Comparison of ENCODE assay signal across 16 mouse cellular contexts in the genomic region with DNA sequence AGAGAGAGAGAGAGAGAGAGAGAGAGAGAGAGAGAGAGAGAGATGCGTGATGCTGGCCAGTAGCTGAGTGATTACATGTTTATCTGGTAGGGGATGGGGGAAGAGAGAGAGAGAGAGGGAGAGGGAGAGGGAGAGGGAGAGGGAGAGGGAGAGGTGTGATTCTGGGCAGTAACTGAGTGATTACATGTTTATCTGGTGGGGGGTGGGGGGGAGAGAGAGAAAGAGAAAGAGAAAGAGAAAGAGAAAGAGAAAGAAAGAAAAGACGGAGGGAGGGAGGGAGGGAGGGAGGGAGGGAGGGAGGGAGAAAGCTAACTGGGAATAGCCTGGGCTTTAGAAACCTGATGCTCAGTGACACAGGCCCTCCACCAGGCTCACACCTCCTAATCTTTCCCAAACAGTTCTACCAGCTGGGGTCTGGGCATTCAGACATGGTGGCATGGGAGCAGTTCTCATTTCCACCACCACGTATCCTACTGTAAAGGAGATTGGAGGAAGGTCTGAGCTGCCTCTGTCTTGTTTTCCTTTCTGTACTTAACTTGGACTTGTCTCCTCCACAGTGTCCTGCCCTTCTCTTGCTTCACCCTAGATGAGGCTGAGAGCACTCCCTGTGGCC.
DNase-seq lines count a peak whose midpoint lies in the region; ATAC-seq and TF ChIP-seq lines count a peak whose summit lies in the region.
"Had no signal": no experiment of that assay in that cellular context is flagged by ENCODE, and none has a peak within 500 bp of the region (broad histone marks: within the 10 kb centered on the region; RNA-seq: fewer than 3 reads in every experiment).

No protein-coding gene starts in this region.

- H3K4me1 ChIP-seq in limb, embryonic 11.5 days (ENCODE audit: control insufficient read depth, insufficient read depth, low read length) = no peaks in the 10 kb centered on the region
- no peaks in the 10 kb centered on the region for H3K4me1 ChIP-seq in limb, embryonic 10.5 days
- H3K4me1 ChIP-seq in heart, postnatal 0 days (ENCODE audit: control insufficient read depth, insufficient read depth) = no peaks in the 10 kb centered on the region
- H3K4me1 ChIP-seq: limb, embryonic 13.5 days had no signal

- H3K27ac ChIP-seq in limb, embryonic 11.5 days (replicated peaks; ENCODE audit: low read depth, low read length) = no peak overlapping the region
- no peak overlapping the region for H3K27ac ChIP-seq in limb, embryonic 10.5 days
- H3K27ac ChIP-seq in heart, postnatal 0 days (ENCODE audit: low read depth) = no peak overlapping the region
- H3K27ac ChIP-seq: hindbrain, embryonic 14.5 days; limb, embryonic 13.5 days had no signal

- TF ChIP-seq CTCF in heart, postnatal 0 days (IDR thresholded peaks at IDR 0.05; ENCODE audit: low read depth) = no peak

- H3K27me3 ChIP-seq in limb, embryonic 11.5 days (ENCODE audit: control insufficient read depth, insufficient read depth, low read length) = no peaks in the 10 kb centered on the region
- H3K27me3 ChIP-seq in limb, embryonic 10.5 days (ENCODE audit: low read depth, poor library complexity, severe bottlenecking) = no peaks in the 10 kb centered on the region
- no peaks in the 10 kb centered on the region for H3K27me3 ChIP-seq in heart, postnatal 0 days (ENCODE audit: control insufficient read depth, insufficient read depth, low read length)
- H3K27me3 ChIP-seq: limb, embryonic 13.5 days had no signal

- ATAC-seq in limb, embryonic 11.5 days (ENCODE audit: insufficient number of reproducible peaks, low FRiP score, low TSS enrichment, low read depth) = peak; percentile 54; the same call in 1 of the 2 replicates
- peak; percentile 62 for ATAC-seq in CD4-positive, CD25-positive, alpha-beta regulatory T cell, adult 4 months
- ATAC-seq in heart, postnatal 0 days (ENCODE audit: insufficient read depth, low read depth) = peak; percentile 30; the same call in 1 of the 2 replicates
- no peak for ATAC-seq in megakaryocyte, adult 5-6 weeks (ENCODE audit: poor library complexity, severe bottlenecking)
- ATAC-seq: liver, postnatal 0 days had no signal

- TF ChIP-seq EP300 in heart, postnatal 0 days (IDR thresholded peaks at IDR 0.05; ENCODE audit: low read depth) = no peak

- no peak overlapping the region for H3K9ac ChIP-seq in limb, embryonic 11.5 days (ENCODE audit: low read length)
- no peak overlapping the region for H3K9ac ChIP-seq in heart, postnatal 0 days (replicated peaks; ENCODE audit: low read depth, low read length)
- H3K9ac ChIP-seq: hindbrain, embryonic 14.5 days; limb, embryonic 13.5 days; liver, postnatal 0 days had no signal

- no peaks in the 10 kb centered on the region for H3K9me3 ChIP-seq in limb, embryonic 11.5 days (ENCODE audit: control insufficient read depth, low read length)
- H3K9me3 ChIP-seq in limb, embryonic 10.5 days (replicated peaks) = no peaks in the 10 kb centered on the region
- H3K9me3 ChIP-seq in heart, postnatal 0 days (replicated peaks; ENCODE audit: control insufficient read depth, low read length) = no peaks in the 10 kb centered on the region
- H3K9me3 ChIP-seq: limb, embryonic 13.5 days had no signal

- no peak overlapping the region for H3K4me2 ChIP-seq in limb, embryonic 11.5 days (ENCODE audit: low read depth, severe bottlenecking)
- no peak overlapping the region for H3K4me2 ChIP-seq in heart, postnatal 0 days (ENCODE audit: low read depth, low read length)
- H3K4me2 ChIP-seq: hindbrain, embryonic 14.5 days; limb, embryonic 13.5 days had no signal

- intact Hi-C loops in gastrocnemius, postnatal 14 days (cut with DNase I; ENCODE audit: low total_unique reads) = no loop called here

- DNase-seq in gastrocnemius, adult 18-20 months (ENCODE audit: low spot score) = peak; percentile 8
- no peak for DNase-seq in gastrocnemius, postnatal 14 days
- no peak for DNase-seq in limb, embryonic 11.5 days (ENCODE audit: low spot score)
- no peak for DNase-seq in limb, embryonic 10.5 days (ENCODE audit: low spot score)
- no peak for DNase-seq in heart, postnatal 0 days (ENCODE audit: low spot score)
- DNase-seq in thymus, postnatal 0 days (ENCODE audit: low spot score) = no peak
- DNase-seq: B cell, adult 2 months; cerebellum, postnatal 10 days; kidney, adult 9 months; liver, postnatal 0 days; midbrain, embryonic 14.5 days had no signal

- no peaks in the 10 kb centered on the region for H3K36me3 ChIP-seq in limb, embryonic 11.5 days (ENCODE audit: control insufficient read depth, insufficient read depth, low read length)
- H3K36me3 ChIP-seq in limb, embryonic 10.5 days = peaks cover 43% of the 10 kb centered on the region
- H3K36me3 ChIP-seq in heart, postnatal 0 days (replicated peaks; ENCODE audit: control insufficient read depth, insufficient read depth, low read length) = peaks cover 23% of the 10 kb centered on the region

- 49% methylated on average over 2 of the region's 3 CpGs for WGBS in limb, embryonic 11.5 days
- WGBS in limb, embryonic 10.5 days = 55% methylated on average over 2 of the region's 3 CpGs
- 53% methylated on average over 1 of the region's 3 CpGs for whole genome bisulfite sequencing in heart, postnatal 0 days

- H3K4me3 ChIP-seq in limb, embryonic 11.5 days (ENCODE audit: low read depth, low read length) = no peak overlapping the region
- H3K4me3 ChIP-seq in limb, embryonic 10.5 days = no peak overlapping the region
- H3K4me3 ChIP-seq in heart, postnatal 0 days (ENCODE audit: low read depth, low read length) = no peak overlapping the region
- H3K4me3 ChIP-seq: erythroblast, embryonic 14.5 days; limb, embryonic 13.5 days had no signal
